Mouse (Mus musculus): ENCODE measurements around the gene Cpsf4l. TPM values are rescaled to one million over a fixed set of nuclear protein-coding genes. Genes with fewer than 3 reads are reported as not detected.

Cpsf4l gene
- polyA plus RNA-seq, 1 experiment = 0.06 TPM

DNA sequence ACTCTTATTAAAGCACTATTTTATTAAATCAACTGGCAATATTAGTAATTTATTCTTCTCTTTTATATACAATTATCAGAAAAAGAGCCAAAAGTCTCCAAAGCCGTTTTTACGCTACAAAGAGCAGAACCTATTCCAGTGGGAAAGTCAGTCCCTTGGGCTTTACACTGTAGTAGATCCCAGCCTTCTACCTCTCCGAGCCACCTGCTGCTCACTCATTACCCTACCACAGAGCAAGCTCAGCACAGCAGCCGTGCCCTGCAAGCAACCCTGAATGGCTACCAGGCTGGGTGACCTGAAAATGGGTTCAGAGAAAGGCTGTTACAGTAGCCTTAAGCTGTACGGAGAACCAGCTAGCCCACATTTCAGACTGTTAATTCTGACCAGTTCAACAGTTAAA, 35.2 kb downstream of the Cpsf4l start:
- Histone ChIP-seq H3K4me1 (ENCODE audit: control insufficient read depth, insufficient read depth, low read length) (peaks cover 5% of the 10 kb centered on the region), H3K4me3 (ENCODE audit: insufficient read depth, low read length) (no peak overlapping the region), H3K27ac (ENCODE audit: insufficient read depth, low read length) (no peak overlapping the region)
- no peak for TF ChIP-seq CTCF (IDR thresholded peaks at IDR 0.05; ENCODE audit: extremely low read depth, insufficient read depth, low read length)
- no peak for TF ChIP-seq POLR2A (IDR thresholded peaks at IDR 0.05; ENCODE audit: extremely low read depth, insufficient read depth, low read length)

GRCm38 (mm10) chr11:113673614-113674013, 36.2 kb downstream of the Cpsf4l start:
- Histone ChIP-seq H3K4me1 (ENCODE audit: control insufficient read depth, insufficient read depth, low read length) (peaks cover 5% of the 10 kb centered on the region), H3K27ac (ENCODE audit: insufficient read depth, low read length) (no peak overlapping the region), H3K4me3 (ENCODE audit: insufficient read depth, low read length) (no peak overlapping the region)
- TF ChIP-seq CTCF (IDR thresholded peaks at IDR 0.05; ENCODE audit: extremely low read depth, insufficient read depth, low read length) = no peak
- TF ChIP-seq POLR2A (IDR thresholded peaks at IDR 0.05; ENCODE audit: extremely low read depth, insufficient read depth, low read length) = no peak

DNA sequence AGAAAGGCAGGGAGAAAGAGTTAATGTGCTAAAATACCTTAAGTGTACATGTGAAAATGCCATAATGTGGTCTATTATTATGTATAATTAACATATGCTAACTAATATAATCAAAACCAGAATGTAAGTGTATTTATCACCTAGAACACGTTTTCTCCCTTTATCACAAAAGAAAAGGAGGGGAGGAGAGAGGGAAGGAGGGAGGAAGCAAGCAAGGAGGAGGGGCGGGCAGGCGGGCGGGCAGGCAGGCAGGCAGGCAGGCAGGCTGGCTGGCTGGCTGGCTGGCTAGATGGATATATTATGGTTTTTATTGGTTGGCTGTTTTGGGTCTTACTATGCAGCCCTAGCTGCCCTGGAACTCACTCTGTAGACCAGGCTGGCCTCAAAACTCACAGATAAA, 40.1 kb downstream of the Cpsf4l start:
- Histone ChIP-seq H3K4me3 (ENCODE audit: insufficient read depth, low read length) (no peak overlapping the region), H3K4me1 (ENCODE audit: control insufficient read depth, insufficient read depth, low read length) (peaks cover 4% of the 10 kb centered on the region; the same call in 1 of the 2 replicates), H3K27ac (ENCODE audit: insufficient read depth, low read length) (no peak overlapping the region)
- TF ChIP-seq POLR2A (IDR thresholded peaks at IDR 0.05; ENCODE audit: extremely low read depth, insufficient read depth, low read length) (no peak), CTCF (IDR thresholded peaks at IDR 0.05; ENCODE audit: extremely low read depth, insufficient read depth, low read length) (no peak)

- TF ChIP-seq CTCF (IDR thresholded peaks at IDR 0.05; ENCODE audit: extremely low read depth, insufficient read depth, low read length) (no peak), POLR2A (IDR thresholded peaks at IDR 0.05; ENCODE audit: extremely low read depth, insufficient read depth, low read length) (no peak)
- H3K4me3 ChIP-seq (ENCODE audit: insufficient read depth, low read length) = no peak overlapping the region
- peaks cover 3% of the 10 kb centered on the region; the same call in 1 of the 2 replicates for H3K4me1 ChIP-seq (ENCODE audit: control insufficient read depth, insufficient read depth, low read length)
- no peak overlapping the region for H3K27ac ChIP-seq (ENCODE audit: insufficient read depth, low read length)
These were observed 41.0 kb downstream of the Cpsf4l start for GRCm38 (mm10) chr11:113668857-113669256.

DNA sequence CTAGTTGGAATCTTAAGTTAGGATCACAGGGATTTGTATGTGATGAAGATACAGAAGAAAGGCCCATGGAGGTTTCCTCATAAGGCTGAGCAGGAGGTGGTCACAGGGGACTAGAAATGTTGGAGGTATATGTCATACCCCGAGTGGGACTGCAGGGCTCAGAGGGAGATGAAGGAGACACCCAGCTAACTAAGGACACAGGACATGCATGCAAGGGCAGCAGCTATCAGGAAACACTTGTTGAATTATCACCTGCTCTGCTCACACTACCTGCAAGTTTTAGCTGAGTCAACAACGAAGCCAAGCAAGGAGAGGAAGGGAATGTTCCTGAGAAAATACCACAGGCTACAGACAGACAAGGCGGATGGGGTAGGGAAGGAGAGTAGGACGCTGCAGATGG, 42.1 kb downstream of the Cpsf4l start:
- no peak overlapping the region for H3K4me3 ChIP-seq (ENCODE audit: insufficient read depth, low read length)
- peaks cover 2% of the 10 kb centered on the region; the same call in 1 of the 2 replicates for H3K4me1 ChIP-seq (ENCODE audit: control insufficient read depth, insufficient read depth, low read length)
- TF ChIP-seq CTCF (IDR thresholded peaks at IDR 0.05; ENCODE audit: extremely low read depth, insufficient read depth, low read length) (no peak), POLR2A (IDR thresholded peaks at IDR 0.05; ENCODE audit: extremely low read depth, insufficient read depth, low read length) (no peak)
- H3K27ac ChIP-seq (ENCODE audit: insufficient read depth, low read length) = no peak overlapping the region

- Histone ChIP-seq H3K27ac (ENCODE audit: insufficient read depth, low read length) (no peak overlapping the region), H3K4me1 (ENCODE audit: control insufficient read depth, insufficient read depth, low read length) (peaks cover 2% of the 10 kb centered on the region; the same call in 1 of the 2 replicates), H3K4me3 (ENCODE audit: insufficient read depth, low read length) (no peak overlapping the region)
- TF ChIP-seq CTCF (IDR thresholded peaks at IDR 0.05; ENCODE audit: extremely low read depth, insufficient read depth, low read length) (no peak), POLR2A (IDR thresholded peaks at IDR 0.05; ENCODE audit: extremely low read depth, insufficient read depth, low read length) (no peak)
These were observed 42.7 kb downstream of the Cpsf4l start for GRCm38 (mm10) chr11:113667122-113667521.

- Histone ChIP-seq H3K27ac (ENCODE audit: insufficient read depth, low read length) (no peak overlapping the region), H3K4me3 (ENCODE audit: insufficient read depth, low read length) (no peak overlapping the region), H3K4me1 (ENCODE audit: control insufficient read depth, insufficient read depth, low read length) (peaks cover 2% of the 10 kb centered on the region; the same call in 1 of the 2 replicates)
- TF ChIP-seq CTCF (IDR thresholded peaks at IDR 0.05; ENCODE audit: extremely low read depth, insufficient read depth, low read length) (no peak), POLR2A (IDR thresholded peaks at IDR 0.05; ENCODE audit: extremely low read depth, insufficient read depth, low read length) (no peak)
These were observed 43.2 kb downstream of the Cpsf4l start for GRCm38 (mm10) chr11:113666648-113667047.

- Histone ChIP-seq H3K4me1 (ENCODE audit: control insufficient read depth, insufficient read depth, low read length) (peaks cover 2% of the 10 kb centered on the region; the same call in 1 of the 2 replicates), H3K4me3 (ENCODE audit: insufficient read depth, low read length) (no peak overlapping the region), H3K27ac (ENCODE audit: insufficient read depth, low read length) (no peak overlapping the region)
- no peak for TF ChIP-seq CTCF (IDR thresholded peaks at IDR 0.05; ENCODE audit: extremely low read depth, insufficient read depth, low read length)
- no peak for TF ChIP-seq POLR2A (IDR thresholded peaks at IDR 0.05; ENCODE audit: extremely low read depth, insufficient read depth, low read length)
These were observed 43.6 kb downstream of the Cpsf4l start for GRCm38 (mm10) chr11:113666205-113666604.

GRCm38 (mm10) chr11:113664279-113664678, 45.5 kb downstream of the Cpsf4l start:
- peaks cover 2% of the 10 kb centered on the region; the same call in 1 of the 2 replicates for H3K4me1 ChIP-seq (ENCODE audit: control insufficient read depth, insufficient read depth, low read length)
- TF ChIP-seq CTCF (IDR thresholded peaks at IDR 0.05; ENCODE audit: extremely low read depth, insufficient read depth, low read length) = no peak
- TF ChIP-seq POLR2A (IDR thresholded peaks at IDR 0.05; ENCODE audit: extremely low read depth, insufficient read depth, low read length) = 0 out of 2 replicates have a peak, but pooled peaks have one; percentile 3
- H3K4me3 ChIP-seq (ENCODE audit: insufficient read depth, low read length) = no peak overlapping the region
- no peak overlapping the region for H3K27ac ChIP-seq (ENCODE audit: insufficient read depth, low read length)

DNA sequence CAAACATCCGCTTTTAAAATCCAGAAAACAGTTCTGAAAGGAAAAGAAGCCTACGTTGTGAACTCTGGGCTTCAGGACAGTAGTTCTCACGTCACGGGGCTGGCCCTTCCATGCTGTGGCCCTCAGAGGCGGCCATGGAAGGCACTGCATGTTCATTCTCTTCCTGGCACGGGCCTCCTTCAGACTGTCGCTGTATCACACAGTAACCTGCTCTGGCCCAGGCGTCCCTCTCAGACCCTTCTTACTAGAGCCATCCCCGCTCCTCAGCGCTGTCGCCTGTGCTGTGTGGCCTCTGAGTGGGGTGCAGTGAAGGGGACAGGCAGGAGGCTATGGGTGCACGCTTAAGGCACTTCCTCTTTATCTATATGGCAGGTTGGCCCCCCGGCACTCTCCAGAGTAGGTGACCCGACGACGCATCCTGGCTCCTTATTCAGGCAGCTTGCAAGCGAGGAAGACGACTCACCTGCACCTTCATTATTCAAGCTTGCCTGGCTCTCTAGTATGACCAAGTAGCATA, 47.9 kb downstream of the Cpsf4l start:
- Histone ChIP-seq H3K27ac (ENCODE audit: insufficient read depth, low read length) (no peak overlapping the region), H3K4me1 (ENCODE audit: control insufficient read depth, insufficient read depth, low read length) (peaks cover 3% of the 10 kb centered on the region; the same call in 1 of the 2 replicates), H3K4me3 (ENCODE audit: insufficient read depth, low read length) (no peak overlapping the region)
- TF ChIP-seq CTCF (IDR thresholded peaks at IDR 0.05; ENCODE audit: extremely low read depth, insufficient read depth, low read length) (no peak), POLR2A (IDR thresholded peaks at IDR 0.05; ENCODE audit: extremely low read depth, insufficient read depth, low read length) (no peak)

Data from cortical plate, adult 2 months (tissue).